Mouse (Mus musculus) CD4-positive, CD25-positive, alpha-beta regulatory T cell, adult 4 months (primary cell): ENCODE data around the gene Itln1. TPM values are rescaled to one million over a fixed set of nuclear protein-coding genes. Genes with fewer than 3 reads are reported as not detected.
"Not testable (repeated sequence)": the region's sequence is repeated elsewhere in the genome, so short reads cannot be mapped to it uniquely, and the experiment has no call there.

Experiments
- ATAC-seq: one replicate; pipeline ENCODE4 v1.8.0; 2017
- polyA plus RNA-seq, 2 experiments: library from polyadenylated mRNA; unstranded; fragments of 100-300 nt; shearing (Covaris generic); gene quantifications; one replicate each; pipeline ENCODE4 v1.2.1; 2017

Itln1 gene
- polyA plus RNA-seq, 2 experiments from 2014 or later = not detected

DNA sequence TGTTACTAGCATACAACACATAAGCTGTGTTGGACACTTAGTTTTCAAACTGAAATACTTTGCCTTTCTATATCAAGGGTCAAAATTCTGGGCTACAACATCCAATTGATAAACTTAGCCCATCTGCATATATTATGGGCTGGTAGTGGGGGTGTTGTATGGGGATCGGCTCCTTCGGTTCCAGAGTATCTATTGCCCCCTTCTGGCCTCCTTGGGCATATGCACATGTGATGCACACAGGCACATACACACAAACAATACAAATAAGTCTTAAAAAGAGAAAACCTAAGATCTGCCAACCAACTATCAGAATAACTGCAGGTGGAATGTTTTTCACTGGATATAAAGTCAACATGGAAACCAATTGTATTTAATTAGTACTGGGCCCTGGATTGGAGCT is 21.9 kb downstream of the Itln1 start:
- ATAC-seq = no peak

DNA sequence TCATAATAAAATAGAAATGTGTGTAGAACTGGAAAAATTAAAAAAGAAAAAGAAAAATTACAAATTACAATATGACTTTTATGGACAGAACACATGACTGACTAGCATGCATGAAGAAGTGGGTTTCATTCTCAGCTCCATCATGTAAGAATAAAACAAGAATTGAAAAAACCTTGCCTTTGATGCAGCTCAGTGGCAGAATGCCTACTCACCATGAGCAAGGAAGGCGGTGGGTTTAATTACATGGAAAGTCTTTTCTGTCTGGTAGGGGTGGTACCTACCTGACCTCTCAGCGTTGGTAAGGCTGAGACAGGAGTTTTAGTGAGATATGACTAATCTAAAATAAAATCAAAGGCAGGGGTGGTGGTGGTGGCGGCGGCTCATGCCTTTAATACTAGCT is 30.5 kb downstream of the Itln1 start:
- ATAC-seq = no peak

DNA sequence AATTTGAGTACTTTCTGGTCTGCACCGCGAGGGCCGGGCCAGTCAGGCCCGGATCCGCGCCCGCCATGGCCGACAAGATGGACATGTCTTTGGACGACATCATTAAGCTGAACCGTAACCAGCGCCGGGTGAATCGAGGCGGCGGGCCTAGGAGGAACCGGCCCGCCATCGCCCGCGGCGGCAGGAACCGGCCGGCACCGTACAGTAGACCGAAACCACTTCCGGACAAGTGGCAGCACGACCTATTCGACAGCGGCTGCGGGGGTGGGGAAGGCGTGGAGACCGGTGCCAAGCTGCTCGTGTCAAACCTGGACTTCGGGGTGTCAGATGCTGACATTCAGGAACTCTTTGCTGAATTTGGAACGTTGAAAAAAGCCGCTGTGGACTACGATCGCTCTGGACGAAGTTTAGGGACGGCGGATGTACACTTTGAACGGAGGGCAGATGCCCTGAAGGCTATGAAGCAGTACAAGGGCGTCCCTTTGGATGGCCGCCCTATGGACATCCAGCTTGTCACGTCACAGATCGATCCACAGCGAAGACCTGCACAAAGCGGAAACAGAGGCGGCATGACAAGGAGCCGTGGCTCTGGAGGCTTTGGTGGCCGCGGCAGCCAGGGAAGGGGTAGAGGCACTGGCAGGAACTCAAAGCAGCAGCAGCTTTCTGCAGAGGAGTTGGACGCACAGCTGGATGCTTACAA is 31.4 kb downstream of the Itln1 start:
- peak; percentile 59 for ATAC-seq

DNA sequence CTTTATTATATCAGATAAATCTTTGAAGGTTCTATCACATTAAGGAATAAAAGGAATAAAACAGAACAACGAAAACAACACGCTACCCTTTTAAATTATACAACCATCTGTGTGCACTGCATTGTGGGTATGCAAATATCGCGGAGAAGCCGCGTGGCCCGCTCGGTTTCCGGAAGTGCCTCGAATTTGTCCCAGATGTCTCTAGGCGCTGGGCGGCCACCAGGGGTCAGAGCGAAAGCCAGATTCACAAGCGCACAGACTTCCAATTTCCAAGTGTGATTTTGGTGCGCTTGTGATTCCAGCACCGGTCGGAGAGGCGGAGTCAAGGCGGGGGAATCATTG is 31.9 kb downstream of the Itln1 start, which contains the start of gene Alyref2:
TSS of gene Alyref2 (plus strand) at position 229 of the 342 bp plus-strand sequence.
- peak; percentile 76 for ATAC-seq

DNA sequence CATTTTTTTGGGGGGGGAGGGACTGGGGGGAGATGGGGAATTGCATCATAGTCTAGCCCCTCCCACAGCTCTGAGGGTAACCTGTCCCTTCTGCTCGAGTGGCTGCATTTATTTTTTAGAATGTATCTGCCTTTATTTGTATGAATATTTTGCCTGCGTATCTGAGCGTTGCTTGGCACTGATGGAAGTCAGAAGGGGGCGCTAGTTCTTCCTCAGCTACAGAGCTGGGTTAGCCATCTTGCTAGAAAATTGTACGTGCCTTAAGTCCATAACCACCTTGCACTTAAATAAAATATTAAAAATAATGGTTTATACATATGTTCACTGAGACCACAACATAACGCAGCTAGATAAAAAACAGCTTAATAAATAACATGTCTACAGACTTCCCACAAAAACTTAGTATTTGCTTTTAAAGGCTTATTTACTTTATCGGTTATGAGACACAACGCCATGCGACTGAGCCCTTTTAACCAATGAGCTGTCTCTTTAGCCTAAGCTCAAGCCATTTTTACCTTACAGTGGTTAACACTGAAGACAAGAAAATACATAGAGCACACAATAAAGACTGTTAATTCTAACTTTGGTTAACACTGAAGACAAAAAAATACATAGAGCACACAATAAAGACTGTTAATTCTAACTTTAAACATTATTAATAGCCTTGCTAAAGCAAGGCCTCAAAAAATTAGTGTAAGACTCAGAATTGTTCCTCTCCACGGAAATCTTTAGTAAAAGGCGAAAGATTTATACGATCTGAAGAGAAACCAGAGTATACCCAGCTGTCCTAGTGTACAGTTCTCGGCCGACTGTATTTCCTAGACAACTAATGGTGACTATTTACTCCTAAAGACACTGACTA is 32.5 kb downstream of the Itln1 start:
- peak; percentile 63 for ATAC-seq

DNA sequence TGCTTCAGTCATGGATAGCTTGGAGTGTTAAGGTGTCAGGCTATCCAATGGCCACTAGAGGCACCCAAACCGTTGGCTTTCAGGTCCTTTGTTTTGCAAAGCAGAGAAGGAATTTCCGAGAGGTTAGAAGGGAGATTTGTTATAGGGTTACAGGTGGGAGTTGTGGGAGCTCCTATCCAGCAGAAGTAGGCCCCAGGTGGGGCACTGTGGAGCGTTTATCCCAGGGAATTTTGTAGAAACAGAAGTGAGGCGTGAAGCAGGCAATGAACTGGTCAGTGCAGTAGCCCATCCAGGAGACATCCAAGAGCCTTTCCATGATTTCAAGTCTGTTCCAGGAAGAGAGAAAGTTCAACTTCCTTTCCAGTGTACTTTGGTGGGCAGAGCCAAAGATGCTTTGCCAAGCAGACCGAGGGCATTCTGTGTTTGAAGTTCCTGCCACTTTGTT is 33.4 kb downstream of the Itln1 start:
- no peak for ATAC-seq

DNA sequence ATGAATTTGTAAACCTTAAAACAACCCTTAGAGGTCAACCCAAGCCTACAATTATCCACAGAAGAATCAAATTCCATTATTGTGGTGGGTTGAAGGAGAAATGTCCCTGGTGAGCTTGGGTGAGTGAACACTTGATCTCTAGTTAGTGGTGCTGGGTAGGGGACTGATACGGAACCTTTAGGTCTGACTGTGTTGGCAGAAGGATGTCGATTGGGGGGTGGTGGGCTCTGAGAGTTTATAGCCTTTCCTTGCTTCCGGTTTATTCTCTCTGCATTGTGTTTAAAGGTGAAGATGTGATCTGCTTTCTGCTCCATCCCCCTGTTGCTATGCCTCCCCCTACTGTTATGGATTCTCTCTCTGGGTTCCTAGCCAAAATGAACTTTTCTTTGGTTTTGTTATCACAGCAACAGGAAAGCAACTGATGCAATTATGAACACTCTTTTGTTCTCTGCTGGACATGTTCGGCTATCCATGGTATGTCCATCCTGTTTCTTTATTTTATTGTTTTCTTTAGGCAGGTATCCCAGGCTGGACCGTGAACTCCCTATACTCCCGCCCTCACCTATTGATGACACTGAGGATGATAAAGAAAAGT is 34.0 kb downstream of the Itln1 start:
- ATAC-seq = no peak

DNA sequence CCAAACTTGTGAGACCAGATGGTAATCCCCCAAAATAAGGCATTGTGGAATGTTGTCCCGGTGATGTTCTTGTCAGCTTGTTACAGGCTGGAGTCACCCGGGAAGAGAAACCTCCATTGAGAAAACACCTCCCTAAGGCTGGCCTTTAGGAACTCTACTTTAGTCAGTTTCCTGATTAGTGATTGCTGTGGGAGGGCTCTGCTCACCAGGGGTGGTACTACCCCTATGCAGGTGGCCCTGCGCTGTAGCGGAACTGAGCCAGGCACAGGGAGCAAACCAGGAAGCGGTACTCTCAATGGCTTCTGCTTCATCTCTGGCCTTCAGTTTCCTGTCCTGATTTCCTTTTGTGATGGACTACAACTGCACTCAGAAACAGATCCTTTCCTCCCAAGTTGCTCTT is 35.2 kb downstream of the Itln1 start:
- ATAC-seq = no peak

DNA sequence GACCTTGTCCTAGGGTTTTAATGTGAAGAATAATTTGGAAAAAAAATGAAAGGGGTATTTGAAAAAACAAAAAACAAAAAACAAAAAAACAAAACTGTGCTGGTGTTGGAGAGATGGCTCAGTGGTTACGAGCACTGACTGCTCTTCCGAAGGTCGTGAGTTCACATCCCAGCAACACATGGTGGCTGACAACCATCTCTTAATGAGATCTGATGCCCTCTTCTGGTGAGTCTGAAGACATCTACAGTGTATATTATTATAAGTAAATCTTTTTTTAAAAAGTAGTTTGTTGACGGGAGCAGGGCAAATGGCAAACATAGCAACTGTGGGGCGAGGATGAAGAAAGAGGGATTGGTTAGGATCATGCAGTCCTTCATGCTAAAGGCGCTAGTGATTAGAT is 39.7 kb downstream of the Itln1 start:
- no peak for ATAC-seq

DNA sequence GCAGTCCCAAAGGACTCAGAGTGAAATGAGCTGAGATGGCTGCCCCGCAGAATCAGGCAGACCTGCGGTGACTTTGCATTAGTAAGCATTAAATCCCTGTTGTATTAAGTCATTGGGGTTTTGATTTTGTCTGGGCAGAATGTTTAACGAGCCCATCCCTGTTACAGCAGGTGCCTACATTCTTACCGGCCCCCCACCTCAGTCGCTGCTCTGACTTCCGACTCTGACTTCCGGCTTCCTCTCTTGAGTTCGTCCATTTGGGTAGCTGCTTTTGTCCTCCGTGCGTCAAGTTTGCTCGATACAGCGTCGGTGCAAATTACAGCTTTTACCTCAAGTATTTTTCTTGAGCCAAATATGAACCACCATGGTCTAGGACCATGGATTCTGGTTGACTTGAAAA is 40.9 kb downstream of the Itln1 start:
- no peak for ATAC-seq

DNA sequence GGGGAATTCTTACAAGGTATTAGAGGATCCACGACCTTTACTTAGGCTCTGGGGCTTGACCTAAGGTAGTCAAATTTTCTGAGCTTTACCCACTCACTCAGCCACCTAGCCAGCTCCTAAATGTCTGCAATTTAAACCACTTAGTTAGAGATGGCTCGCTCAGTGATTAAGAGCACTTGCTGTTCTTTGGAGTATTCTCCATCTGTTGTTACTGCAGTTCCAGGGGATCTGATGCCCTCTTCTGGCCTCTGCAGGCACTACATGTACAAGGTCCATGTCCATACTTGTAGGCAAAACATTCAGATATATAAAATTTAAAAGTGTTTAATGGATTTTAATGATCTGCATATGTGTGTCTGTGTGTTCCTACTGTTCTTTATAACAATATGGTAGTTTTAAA is 56.1 kb downstream of the Itln1 start:
- peak; percentile 74 for ATAC-seq

DNA sequence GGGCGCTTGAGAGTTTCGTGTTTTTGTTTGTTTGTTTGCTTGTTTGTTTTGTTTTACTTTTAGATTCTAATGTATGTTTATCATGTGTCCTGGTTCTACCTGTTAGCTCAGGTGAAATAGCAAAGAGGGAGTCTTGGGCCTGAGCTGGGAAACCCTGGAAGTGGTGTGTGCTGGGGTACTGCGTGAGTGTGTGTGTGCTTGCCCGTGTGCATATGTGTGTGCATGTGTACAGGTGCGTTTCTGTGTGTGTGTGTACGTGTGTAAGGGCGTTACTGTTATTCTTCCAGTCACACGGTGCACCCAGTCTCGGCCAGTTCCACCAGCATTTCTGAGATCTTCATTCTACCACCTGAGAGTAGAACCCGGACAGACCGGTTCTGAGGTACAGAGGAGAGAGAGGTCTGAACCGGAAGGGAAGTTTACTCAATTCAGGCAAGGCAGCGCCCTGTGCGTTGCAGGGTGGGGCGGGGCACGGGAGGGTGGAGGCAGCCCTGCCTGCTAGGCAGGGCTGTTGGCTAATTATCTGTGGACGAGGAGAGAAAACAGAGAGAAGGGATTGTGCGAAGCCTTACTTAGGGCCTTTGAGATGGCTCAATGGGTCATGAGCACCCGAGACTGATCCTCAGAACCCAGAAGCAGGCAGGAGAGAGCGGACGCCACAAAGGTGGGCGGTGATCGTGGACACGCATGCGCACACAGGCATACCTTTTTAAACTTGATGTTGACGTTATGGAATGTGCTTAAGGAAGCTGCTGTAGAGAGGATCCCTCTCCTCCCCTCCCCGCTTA is 57.1 kb downstream of the Itln1 start:
- peak; percentile 57 for ATAC-seq

DNA sequence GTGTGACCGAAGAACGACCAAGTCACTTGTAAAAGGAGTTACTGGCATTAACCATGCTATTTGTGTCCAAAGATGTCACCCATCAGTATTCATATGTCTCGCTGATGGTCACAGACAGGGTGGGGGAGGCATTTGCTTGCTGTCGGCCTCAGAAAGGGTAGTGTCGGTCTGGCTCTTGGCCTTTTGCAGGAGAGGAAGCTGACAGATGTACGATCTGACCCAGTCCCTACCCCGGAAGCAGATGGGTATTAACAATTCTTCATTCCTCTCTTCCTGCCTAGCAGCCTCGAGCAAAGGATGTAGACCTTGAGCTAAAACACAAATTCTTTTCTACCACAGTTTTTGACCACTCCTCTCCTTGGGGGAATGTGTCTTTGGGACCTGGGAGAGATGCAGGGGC is 58.0 kb downstream of the Itln1 start:
- no peak for ATAC-seq

DNA sequence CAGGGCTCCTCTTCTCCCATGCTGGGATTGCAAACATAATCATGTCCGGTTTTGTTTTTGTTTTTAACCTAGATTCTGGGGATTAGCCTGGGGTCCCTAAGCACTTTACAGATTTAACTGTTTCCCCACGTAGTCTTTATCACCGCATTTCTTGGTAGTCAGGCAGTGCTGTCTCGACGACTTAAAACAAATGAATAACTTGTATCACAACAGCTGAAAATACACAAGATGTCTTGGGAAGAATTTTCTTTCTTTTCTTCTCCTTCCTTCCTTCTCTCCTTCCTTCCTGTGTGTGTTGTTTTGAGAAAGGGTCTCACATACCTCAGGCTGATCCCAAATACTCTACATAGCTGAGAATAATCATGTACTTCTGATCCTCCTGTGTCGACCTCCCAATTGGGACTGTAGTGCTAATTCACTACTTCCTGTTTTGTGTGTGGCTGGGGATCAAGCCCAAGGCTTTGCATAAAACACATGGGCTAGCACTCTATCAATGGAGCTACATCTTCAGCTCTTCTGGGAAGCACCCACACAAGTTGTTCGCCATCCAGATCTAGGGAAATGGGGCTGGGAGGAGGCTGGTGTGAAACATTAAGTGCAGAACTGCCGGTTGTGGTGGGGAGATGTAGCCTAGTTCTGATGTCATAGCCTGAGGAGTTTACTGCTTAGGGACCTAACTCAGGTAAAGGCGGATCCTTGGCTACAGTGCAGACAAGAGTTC is 61.0 kb downstream of the Itln1 start:
- ATAC-seq = no peak

DNA sequence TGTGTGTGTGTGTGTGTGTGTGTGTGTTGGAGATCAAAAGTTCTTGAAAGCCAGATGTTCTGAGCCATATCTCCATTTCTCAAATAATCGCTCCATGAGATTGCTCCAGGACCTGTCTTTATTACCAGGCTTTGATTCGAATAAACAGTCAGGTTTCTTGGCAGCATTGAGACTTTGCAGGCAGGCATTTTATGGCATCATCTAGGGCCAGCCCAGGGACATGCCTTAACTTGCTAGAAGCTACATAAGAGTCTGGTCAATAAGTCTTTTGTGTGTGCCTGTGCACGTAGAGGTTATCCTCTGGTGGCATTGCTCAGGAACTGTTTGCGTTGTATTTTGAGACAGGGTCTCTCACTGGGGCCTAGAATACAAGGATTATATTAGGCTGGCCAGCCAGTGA is 61.6 kb downstream of the Itln1 start:
- ATAC-seq = no peak

DNA sequence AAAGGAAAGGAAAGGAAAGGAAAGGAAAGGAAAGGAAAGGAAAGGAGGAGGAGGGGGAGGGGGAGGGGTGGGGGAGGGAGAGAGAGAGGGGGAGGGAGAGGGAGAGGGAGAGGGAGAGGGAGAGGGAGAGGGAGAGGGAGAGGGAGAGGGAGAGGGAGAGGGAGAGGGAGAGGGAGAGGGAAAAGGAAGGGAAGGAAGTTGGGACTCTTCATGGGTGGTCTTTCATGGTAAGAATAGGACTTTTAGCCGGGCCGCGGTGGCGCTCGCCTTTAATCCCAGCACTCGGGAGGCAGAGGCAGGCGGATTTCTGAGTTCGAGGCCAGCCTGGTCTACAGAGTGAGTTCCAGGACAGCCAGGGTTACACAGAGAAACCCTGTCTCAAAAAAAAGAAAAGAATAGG is 63.2 kb downstream of the Itln1 start:
- ATAC-seq = not testable (repeated sequence)

DNA sequence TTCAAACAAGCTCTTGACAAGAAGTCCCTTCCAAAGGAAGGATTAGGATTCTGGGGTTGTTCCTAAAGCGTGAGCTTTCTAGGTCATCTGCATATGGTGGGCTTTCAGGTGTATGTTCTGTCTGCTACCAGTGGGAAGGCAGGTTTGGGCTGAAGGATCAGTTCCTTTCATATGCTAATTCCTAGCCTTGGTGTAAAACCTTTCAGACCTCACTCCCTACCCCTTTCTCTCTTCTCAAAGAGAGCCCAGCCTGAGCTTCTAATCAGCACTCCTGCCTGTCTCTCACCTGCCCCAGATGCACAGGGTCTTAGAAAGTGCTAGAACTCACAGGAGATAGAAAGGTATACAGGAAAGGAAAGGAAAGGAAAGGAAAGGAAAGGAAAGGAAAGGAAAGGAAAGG is 63.6 kb downstream of the Itln1 start:
- ATAC-seq = no peak

DNA sequence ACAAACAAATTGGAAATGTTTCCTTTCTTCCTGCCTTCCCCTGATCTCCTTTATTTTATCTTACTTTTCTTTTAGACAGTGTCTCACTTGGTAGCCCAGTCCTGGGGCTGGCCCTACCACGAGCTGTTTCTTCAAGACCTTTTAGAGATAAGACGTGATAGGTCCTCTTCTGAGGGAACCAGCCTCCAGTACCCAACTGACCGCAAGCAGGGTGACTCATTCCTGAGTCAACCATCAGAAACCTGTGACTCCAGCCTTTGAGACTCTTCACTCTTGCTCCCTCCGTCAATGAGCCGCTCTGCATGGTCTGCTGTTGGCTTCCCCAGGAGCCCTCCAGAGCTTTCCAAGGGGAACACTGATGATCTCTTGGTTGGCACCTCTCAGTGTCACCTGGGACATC is 64.2 kb downstream of the Itln1 start:
- ATAC-seq = no peak

DNA sequence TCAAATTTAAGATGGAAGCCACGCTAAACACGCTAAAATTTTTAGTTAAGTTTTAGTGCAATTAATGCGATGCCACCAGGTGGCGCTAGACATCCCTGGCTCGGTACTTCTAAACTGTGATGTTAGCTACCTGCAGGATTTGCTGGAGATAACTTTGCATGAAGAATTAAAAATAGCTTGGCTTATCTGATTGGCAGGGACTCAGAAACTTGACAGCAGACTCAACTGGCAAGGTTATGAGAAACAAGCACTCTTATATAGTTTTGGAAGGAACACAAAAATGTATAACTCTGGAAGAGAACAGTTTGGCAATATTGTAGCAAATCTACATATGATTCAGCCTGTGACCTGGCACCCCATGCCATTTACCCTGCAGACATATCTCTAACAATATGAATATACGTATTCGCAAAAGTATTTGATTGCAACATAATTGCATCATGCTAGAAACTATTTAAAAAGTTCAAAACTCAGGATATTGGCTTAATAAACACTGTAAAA is 64.7 kb downstream of the Itln1 start:
- peak; percentile 73 for ATAC-seq

DNA sequence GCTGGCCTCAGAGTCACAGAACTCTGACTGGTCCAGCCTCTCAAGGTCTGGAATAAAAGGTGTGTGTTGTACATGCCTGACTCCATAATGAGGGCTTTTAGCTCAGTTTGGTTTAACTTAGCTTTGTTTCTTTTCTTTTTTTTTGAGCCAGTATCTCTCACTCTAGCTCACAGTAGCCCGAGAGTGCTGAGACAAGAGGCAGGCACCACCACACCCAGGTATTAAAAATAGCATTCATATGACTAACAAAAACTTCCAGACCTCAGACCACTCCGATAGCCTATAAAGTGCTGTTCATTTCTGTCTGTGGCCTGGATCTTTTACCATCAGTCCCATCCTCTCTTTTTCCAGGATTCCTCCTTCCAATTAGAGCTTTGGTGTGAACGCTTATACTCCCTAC is 65.4 kb downstream of the Itln1 start:
- ATAC-seq = no peak
